Mouse (Mus musculus) spleen, adult 18-20 months (tissue): ENCODE data around the gene Celf2.

Source experiments
- DNase-seq, 2 experiments: peaks; one replicate each; pipeline ENCODE4 v3.0.0; 2022; ENCODE audit warnings: mixed read lengths in 2 of 2

Celf2 gene

DNA sequence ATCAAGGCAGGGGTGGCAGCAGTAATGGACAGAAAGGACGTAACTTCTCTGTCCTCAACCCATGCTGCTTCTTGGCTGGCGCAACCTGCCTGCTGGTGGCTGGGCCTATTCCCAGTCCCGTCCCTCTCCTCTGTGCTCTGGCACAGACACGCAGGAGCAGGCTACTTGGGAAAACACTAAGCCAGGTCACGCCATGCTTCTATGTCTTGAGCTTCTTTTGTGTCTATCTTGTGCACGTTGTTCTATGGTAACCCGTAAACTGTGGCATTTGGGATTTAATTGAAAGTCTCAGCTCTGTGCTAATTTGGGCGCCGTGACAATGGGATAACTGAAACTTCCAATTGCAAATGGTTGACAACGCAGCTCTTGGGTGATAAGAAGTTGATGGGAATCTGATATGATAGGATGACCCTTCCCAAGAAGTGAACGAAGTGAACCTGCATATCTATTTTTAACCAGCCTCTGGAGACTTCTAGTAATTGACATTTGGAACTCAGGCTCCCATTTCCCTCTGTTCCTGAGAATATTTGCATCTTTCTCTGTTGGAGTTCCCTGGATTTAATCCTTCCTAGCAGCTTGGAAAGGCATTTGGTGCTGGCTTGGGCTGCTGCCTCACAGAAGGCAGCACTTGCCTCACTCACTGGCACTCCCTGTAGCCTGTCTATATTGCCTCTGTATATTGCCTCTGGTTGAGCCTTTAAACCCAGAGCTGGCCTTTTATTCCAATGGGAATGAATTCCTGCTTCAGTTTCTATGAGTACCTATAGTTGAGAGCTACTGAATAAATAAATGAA is 335.9 kb downstream of the Celf2 start:
- DNase-seq: no peak

GRCm38 (mm10) chr2:7171087-7171696 is 338.2 kb downstream of the Celf2 start:
- no peak for DNase-seq

- DNase-seq: no peak
Observed at GRCm38 (mm10) chr2:7165786-7166185, 343.6 kb downstream of the Celf2 start.

- DNase-seq: no peak
Observed at GRCm38 (mm10) chr2:7160108-7160507, 349.3 kb downstream of the Celf2 start.

DNA sequence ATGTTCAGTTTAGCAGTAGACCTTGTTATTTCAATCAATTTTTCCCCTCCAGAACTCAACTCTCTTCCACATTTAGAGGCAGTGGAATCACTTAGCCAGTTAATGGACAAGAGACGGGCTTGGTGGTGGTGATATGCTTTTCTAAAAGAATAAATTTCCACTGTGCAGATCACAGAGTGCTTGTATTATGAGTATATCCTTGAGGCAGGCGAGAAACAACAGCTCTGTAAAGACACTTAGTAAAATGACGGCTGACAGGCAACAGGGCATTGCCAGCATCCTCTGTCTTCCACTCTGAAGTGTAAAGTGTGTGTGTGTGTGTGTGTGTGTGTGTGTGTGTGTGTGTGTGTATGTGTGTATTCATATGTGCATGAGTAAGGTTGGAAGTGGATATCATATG is 362.1 kb downstream of the Celf2 start:
- DNase-seq: no peak

GRCm38 (mm10) chr2:7145541-7146043 is 363.8 kb downstream of the Celf2 start:
- DNase-seq: no peak

- no peak for DNase-seq
Observed at GRCm38 (mm10) chr2:7144871-7145270, 364.5 kb downstream of the Celf2 start.

- DNase-seq: no peak
Observed at GRCm38 (mm10) chr2:7123366-7123765, 386.0 kb downstream of the Celf2 start.

GRCm38 (mm10) chr2:7115801-7116200 is 393.6 kb downstream of the Celf2 start:
- no peak for DNase-seq

GRCm38 (mm10) chr2:7115161-7115560 is 394.2 kb downstream of the Celf2 start:
- no peak for DNase-seq

- no peak for DNase-seq
Observed at GRCm38 (mm10) chr2:7113738-7114137, 395.6 kb downstream of the Celf2 start.

GRCm38 (mm10) chr2:7112156-7112813 is 397.1 kb downstream of the Celf2 start:
- DNase-seq: no peak

- DNase-seq: no peak
Observed at GRCm38 (mm10) chr2:7093414-7093813, 415.9 kb downstream of the Celf2 start.

DNA sequence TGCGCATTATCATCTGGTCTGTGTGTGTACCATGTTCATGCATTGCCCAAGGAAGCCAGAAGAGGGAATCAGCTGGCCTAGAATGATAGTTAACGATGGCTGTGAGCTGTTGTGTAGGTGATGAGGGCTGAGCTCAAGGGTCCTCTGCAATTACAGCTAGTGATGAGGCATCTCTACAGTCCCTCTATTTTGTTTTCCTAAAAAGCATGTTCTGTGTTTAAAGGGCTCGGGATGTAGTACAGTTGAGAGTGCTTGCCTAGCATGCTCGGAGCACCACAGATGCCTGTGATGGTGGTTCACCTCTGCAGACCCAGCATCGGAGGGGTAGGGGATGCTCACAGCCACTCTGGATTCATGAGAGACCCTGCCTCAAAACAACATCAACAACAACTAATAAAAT is 416.7 kb downstream of the Celf2 start:
- DNase-seq: no peak

DNA sequence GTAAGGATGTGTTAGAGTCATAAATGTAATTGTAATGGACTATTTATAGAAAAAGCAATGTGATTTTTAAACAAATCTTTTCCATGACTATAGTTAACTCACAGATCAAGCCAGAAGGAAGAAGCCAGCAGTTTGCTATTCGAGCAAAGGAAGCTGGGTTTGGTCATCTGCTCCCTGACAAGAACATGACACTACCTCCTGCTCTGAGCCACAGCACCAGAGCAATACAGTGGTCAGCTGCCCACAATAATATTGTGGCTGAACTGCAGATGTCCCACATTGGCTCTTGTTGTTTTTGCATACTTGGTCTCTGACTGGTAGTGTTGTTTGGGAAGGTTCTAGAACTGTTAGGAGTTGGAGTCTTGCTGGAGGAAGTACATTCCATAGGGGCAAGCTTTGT is 418.9 kb downstream of the Celf2 start:
- DNase-seq: no peak

DNA sequence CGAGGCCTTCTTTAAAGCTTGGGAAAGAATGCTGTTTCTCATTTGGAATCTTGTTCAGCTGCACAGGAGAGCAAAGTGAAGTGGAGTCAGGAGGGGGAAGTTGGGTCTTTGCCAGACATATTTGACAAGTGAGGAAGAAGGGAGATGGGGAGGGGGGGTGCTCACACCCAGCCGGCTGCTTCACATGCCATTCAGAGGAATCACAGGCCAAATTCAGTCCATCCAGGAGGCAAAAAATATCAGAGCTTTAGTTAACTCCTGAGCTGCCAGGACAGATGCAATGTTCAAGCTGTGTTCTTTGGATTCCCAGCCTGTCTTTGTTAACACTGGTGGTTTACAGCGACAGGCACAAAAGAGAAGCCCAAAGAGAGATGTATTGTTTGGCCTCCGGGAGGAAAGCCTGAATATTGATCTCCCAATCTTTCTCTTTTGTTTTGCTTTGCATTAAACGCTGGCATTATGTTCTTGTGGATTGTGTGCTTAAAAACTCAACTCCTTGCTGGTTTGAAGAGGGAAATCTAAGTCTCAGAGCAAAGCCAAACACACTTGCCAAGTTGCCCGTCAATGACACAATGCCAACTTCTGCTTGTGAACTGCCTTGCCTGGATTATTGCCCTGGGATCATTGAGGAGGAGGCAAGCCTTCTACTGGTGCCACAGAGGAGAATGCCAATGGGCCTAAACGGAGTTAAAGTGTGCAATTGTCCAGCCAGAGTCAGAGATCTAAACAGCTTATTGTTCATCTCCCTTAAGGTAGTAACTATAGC is 420.1 kb downstream of the Celf2 start:
- DNase-seq: no peak

- no peak for DNase-seq
Observed at GRCm38 (mm10) chr2:7088536-7088935, 420.8 kb downstream of the Celf2 start.

DNA sequence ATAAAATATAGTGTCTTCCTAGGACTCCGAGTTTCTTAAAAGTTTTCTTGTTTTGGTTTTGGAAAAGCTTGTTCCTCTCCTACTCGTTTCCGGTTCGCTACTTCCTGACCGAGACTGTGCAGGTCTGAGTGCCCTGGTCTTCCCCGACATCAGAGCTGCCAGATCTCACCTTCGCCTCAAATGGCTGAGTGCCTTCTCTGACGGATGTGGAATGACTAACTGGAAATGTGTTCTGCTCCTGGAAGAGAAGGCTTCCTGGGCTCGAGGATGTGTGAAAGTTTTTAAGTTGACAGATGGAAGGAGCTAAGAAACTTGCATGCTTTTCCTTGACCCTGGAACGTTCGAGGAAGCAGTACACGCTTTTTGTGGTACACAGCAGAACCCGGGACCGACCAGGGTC is 421.9 kb downstream of the Celf2 start:
- no peak for DNase-seq

DNA sequence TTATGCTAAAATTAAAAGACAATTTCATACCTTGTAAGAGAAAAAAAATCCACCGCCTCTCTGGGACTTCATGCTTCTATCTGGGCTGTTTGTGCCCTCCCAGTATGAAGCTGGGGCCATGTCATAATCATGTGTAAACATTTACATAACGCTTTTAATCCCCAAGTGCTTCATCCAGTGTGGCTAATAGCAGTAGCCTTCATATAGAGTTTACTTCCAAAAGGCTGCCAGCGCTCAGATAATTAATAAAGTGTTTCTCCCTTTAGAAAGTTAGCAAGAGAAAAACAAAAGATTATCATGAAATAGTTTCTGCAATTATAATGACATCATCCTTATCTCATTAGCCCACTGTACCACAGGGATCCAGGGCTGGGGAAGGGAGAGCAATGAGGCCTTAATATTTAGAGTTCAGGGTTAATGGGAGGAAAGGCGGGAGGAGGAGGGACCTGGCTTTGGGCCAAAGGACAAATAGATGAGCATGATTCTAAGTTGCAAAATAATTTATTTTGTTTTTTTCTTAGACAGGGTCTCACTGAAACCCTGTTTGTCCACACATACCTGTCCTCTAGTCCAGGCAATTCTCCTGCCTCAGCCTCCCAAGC is 425.8 kb downstream of the Celf2 start:
- DNase-seq: no peak

GRCm38 (mm10) chr2:7082376-7083025 is 426.9 kb downstream of the Celf2 start:
- no peak for DNase-seq

DNA sequence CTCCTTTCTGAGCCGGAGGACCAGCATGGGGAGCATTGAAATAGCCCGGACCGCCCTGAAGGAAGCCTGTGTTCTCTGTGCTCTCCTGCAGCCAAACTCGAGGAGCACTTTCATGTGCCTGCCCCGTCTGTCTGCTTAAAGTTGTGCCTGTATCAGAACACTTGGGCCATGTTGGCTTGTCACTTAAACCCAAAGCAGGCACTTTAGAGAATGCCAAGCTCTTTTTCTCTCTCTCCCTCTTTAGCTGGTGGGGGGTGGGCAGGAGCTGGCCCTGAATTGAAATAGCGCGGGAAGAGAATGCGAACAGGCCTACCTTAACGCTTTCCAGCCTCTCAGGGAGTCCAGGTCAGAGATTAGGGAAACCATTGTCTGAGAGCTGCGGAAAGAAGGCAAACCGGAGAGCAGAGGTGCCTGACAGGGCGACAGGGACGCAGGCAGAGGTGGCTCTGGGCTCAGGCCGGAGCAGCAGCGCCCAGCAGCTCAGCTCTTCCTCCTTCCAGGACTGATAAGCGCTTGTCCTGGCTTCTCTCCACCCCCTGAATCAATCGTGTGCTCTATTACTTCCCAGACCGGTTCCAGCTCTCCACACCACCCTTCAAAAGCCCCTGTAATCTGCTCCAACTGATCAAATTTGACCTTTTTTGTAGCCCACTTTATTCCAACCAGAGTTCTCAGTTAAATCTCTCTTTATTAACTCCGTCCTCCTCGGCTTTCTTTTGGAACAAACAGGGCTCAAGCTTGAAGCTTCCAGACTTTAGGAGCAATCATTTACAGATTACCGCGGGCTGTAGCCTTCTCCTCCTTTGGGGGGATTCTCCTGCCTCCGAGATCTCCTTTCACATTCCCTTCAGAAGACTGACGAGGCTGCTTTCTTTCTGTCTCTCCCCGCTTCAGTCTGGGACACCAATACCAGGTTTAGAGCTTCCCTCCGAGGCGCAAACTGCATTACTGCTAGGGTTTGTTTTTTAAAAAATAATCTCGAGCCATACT is 428.3 kb downstream of the Celf2 start:
- DNase-seq: no peak
